Mouse (Mus musculus): ENCODE data around the gene Slc7a7.

Slc7a7 gene

DNA sequence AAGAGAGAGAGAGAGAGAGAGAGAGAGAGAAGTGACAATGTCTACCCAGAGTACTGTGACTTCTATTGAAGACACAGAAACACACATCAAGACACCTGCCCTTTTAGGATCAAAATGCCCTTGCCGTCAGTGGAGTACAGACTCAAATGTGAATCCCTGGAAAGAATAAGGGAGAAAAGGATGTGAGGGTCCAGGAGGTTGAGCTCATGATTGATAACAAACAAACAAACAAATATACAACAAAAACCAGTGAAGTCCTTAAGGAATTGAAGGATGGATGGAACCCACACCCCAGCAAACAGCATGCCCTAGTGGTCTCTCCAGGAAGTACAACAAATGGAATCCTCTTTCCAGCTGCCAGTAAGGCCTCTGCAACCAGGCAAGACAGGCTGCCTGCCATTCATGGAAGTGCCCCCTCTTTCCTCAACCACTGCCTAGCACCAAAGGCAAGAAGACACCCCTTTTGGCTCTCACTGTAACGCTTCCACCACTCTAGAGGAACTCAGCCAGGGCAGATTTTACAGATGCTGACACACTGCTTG, 4.9 kb downstream of the Slc7a7 start:
- DNase-seq (ENCODE audit: low read depth, low spot score): peak; percentile 35

GRCm38 (mm10) chr14:54412000-54412576, 5.5 kb downstream of the Slc7a7 start:
- no peak for DNase-seq (ENCODE audit: low read depth, low spot score)

DNA sequence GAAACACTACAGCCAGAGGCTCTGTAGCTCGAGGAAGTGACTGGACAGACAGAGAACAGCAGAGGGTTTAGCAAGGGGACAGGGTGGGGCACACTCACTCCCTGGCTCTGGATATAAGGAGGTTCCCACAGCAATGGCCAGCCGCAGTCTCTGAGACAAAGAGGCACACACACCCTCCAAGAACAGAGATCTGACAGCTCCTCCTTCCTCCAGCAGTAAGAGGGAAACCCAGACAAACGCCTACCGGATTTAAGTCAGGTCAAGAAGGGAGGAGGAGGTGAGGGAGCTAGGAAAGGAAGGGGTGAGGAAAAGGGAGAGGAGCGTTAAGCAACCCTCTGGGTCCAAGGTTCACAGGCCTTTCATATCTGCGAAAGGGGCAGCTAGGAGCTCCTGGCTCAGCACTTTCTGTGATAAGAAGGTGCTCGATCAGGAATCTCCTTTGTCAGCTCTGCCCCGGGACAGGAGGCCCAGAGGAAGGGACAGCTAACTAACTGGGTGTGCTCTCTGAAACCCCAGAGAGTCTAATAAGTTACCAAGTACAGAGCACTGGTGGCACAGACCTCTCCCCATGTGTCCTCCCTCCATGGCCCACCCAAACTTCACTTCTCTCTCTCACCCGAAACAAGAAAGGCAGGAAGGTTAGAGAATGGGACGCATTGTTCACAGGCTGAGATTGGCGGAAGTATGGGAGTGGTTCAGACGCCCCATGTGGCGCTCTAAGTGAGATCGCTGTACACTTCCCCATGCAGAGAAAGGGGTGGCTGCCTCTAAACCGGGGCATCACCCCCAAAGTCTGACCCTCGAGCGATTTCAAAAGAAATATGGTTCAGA, 7.4 kb downstream of the Slc7a7 start:
- DNase-seq (ENCODE audit: low read depth, low spot score): no peak

DNA sequence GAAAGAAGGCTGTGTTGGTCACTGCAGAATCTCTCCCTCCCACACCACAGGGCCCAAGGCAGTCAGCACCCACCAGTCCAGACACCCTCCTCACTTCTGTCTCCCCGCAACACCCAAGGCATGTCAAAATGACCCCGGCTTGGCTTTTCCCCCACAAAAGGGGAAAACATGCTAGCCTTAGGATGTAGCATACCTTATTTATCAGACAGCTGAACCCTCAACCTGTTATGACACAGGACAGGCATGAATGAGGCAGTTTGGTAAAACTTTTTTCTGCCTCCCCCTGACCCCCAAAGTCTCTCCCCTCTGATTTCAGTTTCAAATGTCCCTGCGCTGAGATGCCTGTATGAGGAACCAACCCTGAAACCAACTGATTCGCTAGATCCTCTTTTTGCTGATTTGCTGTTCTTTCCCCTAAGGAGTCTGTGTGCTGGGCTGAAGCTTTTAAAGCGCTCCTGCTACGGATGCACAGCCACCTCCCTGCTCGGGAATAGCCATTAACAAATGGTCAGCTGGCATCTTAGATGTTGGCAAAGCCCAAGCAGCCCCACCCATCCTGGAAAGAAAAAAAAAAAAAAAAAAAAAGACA, 8.4 kb downstream of the Slc7a7 start:
- no peak for DNase-seq (ENCODE audit: low read depth, low spot score)

- DNase-seq (ENCODE audit: low read depth, low spot score): no peak
Measured at GRCm38 (mm10) chr14:54408336-54409056, 9.1 kb downstream of the Slc7a7 start.

DNA sequence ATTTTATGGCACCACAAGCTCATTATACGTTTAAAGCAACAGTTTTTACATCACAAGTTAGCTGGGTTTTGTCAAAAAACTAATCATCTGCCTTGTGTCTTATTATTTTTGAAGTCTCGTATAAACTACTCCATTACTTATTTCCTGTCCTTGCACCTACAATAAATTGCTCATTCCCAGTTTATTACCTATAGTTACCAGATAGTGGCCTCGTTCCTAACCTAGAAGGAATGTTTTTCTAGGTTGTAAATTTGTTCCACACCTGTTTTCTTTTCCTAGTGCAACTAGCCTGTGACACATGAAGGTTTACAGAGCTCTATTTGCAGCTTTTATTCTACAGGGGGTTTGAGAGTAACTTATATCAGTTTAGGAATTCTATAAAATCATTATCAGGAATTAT, 15.9 kb downstream of the Slc7a7 start:
- no peak for DNase-seq (ENCODE audit: low read depth, low spot score)

- DNase-seq (ENCODE audit: low read depth, low spot score): peak; percentile 33
Measured at GRCm38 (mm10) chr14:54398921-54399382, 18.6 kb downstream of the Slc7a7 start.

DNA sequence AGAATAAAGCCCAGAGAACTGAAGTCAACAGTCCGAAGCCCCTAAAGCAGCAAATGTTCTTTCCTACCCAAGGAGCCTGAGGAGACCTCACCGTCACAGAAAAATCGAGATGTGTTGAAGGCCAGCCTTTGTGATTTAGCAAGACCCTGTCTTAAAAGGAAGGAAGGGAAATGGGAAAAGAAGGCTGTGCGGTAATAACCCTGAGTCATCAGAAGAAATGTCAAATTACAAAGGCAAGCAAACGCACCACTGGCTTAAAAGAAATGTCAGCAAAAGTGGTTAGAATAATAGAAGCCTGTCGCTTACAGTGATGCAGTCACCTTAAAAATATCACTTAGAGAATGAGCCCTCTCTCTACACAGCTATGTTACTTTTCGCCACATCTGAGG, 19.1 kb downstream of the Slc7a7 start:
- DNase-seq (ENCODE audit: low read depth, low spot score): peak; percentile 22

DNA sequence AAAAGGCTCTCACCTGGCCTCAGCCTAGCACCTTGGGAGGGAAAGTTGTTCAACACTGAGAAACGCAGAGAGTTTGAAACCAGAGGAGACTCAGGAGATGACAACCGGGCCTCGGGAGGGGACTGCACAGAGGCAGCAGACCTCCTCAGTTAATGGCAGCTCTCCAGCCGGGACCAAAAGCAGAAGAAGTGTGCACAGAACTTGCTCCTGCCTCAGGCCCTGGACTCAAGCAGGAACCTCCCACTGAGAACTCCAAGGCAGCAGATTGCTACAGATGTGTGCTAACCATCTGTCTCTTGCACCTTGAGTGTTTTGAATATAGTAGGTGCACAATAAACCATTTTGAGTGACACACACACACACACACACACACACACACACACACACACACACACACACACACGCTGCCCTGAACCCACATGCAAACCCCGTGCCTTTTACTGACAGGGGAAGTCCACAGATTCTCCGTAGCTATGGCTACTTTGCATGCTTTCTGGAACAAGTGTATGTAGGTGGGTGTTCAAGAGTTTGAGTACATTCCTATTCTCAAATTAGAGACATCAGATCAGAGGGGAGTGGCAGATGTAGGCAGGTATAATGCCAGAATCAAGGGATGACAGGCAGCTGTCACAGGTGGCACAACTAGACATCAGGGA, 19.6 kb downstream of the Slc7a7 start:
- peak; percentile 49 for DNase-seq (ENCODE audit: low read depth, low spot score)

- no peak for DNase-seq (ENCODE audit: low read depth, low spot score)
Measured at GRCm38 (mm10) chr14:54396685-54397084, 20.9 kb downstream of the Slc7a7 start.

- DNase-seq (ENCODE audit: low read depth, low spot score): no peak
Measured at GRCm38 (mm10) chr14:54394309-54394708, 23.3 kb downstream of the Slc7a7 start.

DNA sequence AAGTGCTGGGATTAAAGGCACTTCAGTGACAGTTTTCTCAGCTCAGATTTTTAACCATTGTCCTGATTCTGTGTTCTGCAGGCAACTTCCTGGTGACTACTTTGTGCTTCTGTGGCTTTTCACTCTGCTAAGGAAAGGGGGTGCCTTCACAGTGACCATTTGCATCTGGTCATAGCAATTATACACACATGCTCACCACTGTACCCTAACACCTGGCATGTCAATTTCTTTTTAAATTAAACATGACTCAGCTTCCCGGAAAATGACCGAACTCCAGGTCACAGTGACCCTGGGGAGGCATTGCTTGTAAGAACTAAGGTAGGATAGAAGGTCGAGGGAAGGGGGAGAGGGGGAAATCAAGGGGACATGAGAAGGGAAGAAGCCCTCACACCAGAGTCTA, 23.8 kb downstream of the Slc7a7 start:
- no peak for DNase-seq (ENCODE audit: low read depth, low spot score)

- DNase-seq (ENCODE audit: low read depth, low spot score): no peak
Measured at GRCm38 (mm10) chr14:54390843-54391242, 26.7 kb downstream of the Slc7a7 start.

- DNase-seq (ENCODE audit: low read depth, low spot score): no peak
Measured at GRCm38 (mm10) chr14:54387546-54387945, 30.0 kb downstream of the Slc7a7 start.

DNA sequence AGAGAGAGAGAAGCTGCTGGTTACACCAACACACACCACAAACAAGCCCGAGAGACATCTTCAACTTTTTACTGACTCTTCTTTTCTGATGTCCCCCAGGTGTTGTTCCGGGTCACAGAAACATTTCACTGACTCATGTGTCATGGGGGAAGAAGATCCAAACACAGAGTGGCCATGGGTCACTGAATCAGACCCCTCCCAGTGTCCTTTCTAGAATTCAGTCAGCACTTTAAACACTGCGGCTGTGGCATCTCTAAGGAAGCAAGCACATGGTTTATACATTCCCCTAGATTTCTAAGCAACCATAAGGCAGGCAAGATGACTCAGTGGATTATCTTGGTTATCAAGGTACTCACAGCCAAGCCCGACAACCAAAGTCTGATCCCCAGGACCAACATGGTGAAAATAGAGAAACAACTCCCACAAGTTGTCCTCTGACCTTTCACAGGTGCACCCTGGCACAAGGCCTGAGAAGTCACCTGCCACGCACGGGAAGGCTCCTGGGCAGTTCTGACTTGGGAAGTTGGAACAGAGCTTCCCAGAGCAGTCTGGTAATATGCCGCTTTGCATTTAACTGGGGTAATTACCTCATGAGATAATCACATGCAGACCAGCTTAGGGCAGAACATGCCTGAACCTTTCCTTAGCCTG, 31.5 kb downstream of the Slc7a7 start:
- DNase-seq (ENCODE audit: low read depth, low spot score): no peak

GRCm38 (mm10) chr14:54384396-54384795, 33.2 kb downstream of the Slc7a7 start:
- DNase-seq (ENCODE audit: low read depth, low spot score): no peak

DNA sequence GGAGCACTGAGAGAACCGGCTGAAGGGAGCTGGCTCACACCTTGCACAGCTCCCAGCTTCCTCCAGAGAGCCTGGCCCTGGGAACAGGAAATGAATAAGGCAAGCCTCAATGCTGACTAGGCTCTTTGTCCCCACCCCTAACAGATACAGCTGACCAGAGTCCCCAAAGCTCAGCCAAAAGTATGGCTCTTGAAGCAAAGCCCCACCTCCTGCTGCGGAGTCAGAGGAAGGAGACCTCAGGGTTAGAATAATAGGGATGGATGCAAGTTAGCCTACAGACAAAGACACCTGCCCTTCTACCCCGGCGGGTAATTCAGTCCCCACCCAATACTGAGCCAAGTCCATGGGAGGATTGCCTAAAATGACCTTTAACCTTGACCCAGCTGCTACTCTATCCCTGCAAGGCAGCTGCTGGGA, 34.2 kb downstream of the Slc7a7 start:
- DNase-seq (ENCODE audit: low read depth, low spot score): no peak

DNA sequence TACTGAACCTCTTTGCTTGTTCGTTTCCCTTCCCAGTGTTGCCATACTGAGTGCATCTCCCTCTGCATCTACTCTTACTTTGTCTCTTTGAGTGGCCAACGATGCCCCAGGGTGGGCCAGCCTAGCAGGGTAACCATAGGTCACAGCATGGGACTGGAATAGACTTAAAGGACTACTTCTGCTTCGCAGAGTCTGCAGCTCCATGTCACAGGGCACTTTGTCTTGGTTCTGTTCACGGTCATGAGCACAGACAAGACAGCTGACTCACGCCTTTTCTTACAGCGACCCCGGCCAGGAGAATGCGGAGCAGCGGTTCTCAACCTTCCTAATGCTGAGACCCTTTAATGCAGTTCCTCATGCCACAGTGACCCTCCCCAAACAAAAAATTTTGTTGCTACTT, 34.9 kb downstream of the Slc7a7 start:
- no peak for DNase-seq (ENCODE audit: low read depth, low spot score)

- DNase-seq (ENCODE audit: low read depth, low spot score): no peak
Measured at GRCm38 (mm10) chr14:54381816-54382215, 35.8 kb downstream of the Slc7a7 start.

GRCm38 (mm10) chr14:54380616-54381015, 37.0 kb downstream of the Slc7a7 start:
- DNase-seq (ENCODE audit: low read depth, low spot score): no peak

GRCm38 (mm10) chr14:54379571-54379970, 38.0 kb downstream of the Slc7a7 start:
- DNase-seq (ENCODE audit: low read depth, low spot score): no peak

Data from CD4-positive helper T cell, adult 2 months (primary cell).